Mouse (Mus musculus) embryo, embryonic 11 days (tissue): ENCODE results near the gene Vwa8.
"Not testable (repeated sequence)": the region's sequence is repeated elsewhere in the genome, so short reads cannot be mapped to it uniquely, and the experiment has no call there.

Experiments used
- DNase-seq: peaks from one replicate; pipeline ENCODE4 v3.0.0-alpha.2; 2015

Vwa8 gene

DNA sequence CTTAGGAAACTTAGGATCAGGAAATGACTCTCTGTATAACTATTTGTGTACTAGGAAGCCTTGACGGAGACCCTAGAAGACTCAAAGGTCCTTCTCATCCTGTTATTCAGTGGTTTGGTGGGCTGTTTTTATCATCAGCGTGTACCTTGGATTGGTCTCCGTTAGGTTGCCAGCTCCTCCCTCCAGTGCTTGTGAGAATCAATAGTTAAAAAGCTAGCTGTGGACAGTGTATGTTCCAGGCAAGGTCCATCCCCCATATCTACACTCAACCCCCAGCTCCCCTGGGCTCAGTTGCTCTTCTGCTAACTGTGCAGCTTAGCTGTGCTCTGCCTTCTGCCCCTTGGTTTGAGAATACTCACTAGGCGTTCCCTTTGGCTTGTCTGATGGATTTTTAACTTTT lies 143.6 kb downstream of the Vwa8 start:
- no peak for DNase-seq

DNA sequence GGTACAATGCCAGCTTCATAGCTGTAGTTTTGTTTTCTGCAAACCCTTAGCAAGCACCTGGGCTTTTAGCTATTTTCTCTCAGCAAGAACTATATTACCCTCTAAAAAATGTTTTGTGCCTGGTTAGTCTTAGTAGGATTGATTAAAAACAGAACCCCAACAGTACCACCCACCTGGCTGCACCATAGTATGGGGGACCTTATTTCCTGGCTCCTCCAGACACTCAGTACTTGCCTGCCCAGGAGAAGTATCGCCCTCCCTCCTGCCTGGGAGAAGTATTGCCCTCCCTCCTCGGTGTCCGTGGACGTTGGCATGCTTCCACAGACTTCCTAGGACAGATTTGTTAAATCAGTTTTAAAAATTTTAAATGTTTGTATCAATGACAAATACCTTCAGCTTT lies 144.7 kb downstream of the Vwa8 start:
- no peak for DNase-seq

DNA sequence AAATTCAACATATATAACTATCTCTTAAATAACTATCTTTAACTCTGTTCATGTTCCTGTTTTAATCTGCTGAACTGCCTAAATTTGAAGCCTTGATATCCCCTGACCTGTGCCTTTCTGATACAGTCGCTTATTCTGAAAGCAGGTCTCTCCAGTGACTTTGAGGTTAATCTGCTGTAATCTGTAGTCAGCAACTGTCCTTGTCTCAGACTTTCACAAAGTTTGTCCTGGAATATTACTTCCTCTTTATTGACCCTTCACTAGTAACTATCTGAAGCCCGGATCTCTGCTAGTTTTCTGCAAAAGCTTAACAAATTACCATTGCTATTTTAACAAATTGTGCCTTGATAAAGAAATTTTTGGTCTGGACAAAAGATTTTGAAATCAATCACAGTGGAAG lies 147.5 kb downstream of the Vwa8 start:
- DNase-seq, result no peak

DNA sequence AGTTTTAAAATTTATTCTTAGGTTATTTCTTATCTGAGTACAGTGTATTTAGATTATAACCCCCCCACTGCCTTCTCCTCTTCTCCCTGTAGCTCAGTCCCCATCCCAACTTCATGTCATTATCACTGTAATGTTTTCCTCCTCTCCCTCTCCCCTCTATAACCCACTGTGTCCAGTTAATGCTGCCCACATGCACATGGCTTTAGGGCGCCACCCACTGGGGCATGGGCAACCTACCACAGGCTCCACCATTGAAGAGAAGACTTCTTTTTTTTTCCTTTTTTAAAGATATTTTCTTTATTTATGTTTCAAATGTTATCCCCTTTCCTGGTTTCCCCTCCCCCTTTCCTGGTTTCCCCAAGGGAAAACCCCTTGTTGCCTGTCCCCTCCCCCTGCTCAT lies 154.7 kb downstream of the Vwa8 start:
- DNase-seq, result peak; percentile 45

DNA sequence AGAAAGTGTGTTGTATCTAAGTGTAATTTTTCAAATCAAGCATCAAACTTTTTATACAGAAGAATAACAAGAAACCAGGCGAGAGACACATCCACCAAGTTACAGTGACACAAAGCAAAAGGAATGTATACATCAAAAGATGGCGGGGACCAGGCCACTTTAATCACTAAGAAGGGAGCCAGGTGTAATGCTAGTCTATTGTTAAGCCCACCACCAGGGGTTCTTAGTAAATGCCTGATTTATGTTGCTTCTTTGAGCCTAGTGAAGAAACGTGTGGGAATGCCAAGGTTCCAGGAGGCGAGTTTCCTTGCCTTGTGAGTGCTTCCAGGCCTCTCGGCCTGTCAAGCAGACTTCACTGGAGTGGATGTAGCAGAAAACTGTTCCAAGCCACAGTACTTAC lies 168.9 kb downstream of the Vwa8 start:
- DNase-seq, result not testable (repeated sequence)

DNA sequence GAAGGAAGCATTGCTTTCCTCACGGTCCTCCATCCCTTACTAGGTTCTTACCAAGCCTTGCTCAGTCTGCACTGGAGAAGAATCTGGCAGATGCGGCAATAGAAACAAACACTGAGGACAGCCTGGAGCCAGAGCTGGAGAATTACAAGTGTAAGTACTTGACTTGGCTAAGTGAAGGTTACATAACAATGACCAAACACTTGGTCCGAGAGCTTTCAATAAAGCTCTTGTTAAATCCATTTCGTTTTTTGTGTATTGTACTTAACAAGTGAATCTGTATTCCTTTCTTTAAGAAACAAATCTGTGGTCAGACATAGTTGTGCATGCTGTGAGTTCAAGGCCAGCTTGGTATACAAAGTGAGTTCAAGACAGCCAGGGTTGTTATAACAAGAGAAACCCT lies 169.7 kb downstream of the Vwa8 start:
- DNase-seq, result no peak

DNA sequence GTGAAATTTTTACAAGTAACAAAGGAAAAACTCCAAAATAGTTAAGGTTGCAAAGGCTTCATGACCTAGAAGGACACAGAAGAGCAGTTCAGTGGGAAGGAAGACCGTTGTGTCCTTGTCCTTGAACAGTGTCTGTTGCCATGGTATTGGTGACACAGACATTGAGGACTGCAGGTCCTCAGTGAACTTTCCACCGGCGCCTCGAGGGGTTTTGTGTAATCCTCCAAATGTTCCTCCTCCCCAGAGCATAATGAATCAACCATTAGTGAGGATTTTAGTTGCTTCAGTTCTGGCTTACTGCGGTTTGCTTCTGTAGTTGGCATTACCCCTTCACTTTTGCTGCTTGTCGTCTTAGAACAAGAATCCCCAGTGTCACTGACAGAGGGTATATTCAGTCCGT lies 172.9 kb downstream of the Vwa8 start:
- peak; percentile 39 for DNase-seq

DNA sequence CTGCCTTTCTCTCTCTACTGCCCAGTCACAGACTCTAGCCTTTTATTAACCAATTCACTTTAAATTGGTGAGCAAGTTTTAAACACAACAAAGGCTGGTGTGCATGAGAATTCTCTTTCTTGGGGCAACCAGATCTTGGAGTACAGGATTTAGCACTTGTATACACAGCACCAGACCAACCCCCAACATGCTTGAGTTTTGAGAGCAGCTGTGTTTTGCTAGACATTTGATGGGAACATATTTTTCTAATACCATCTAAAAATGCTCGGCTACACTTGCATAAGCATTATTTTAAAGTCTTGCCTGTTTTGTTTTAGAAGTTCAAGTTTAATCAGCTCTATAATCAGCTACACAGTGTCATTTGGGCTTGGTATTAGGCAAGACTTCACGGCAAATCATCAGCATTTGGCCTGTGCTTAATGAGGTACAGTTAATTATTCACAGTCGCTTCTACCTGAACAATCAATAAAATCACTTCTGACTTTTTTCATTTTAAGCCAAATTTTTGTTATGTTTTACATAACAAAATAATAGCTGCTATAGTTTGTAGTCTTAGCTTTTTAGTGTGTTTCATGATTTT lies 180.2 kb downstream of the Vwa8 start:
- no peak for DNase-seq

DNA sequence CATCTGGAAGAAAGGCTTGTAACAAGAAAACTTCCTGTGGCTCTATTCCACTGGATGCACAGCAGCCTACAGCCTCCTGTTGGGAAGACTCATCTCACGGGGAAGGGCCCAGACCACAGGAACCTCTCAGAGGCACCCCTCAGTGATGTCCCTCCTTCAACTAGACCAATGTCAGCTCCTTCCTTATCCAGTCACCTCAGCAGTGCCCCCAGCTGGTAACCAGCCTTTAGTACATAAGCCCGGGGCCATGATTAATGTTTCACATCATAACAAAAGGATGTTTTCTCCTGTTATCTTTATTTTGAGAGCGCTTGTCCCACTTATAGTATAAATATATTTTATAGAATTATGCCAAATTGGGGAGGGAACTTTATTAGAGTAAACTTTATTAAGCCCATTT lies 181.9 kb downstream of the Vwa8 start:
- DNase-seq, result no peak

DNA sequence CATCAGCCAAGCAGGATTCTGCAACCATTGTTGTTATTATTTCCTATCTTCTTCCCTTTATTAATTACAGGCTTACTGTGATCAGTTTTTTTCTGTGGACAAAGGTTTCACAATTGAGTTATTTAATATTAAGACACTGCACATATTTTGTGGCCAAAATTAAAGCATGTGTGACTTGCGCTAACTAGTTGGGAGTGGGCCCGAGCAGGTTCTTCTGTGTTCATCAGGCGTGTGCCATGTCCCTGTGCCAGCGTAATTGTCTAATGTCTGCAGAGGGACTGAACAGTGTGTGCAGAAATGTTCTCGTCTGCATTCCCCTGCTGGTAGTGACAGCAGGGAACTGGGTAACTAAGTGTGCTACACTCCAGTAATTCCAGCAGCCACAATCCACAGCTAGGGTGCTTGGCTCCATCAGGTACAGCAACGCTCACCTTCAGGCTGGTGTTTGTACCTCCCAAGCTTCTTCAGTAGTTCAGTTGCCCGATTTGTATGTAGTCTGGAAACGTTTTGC lies 182.4 kb downstream of the Vwa8 start:
- no peak for DNase-seq

DNA sequence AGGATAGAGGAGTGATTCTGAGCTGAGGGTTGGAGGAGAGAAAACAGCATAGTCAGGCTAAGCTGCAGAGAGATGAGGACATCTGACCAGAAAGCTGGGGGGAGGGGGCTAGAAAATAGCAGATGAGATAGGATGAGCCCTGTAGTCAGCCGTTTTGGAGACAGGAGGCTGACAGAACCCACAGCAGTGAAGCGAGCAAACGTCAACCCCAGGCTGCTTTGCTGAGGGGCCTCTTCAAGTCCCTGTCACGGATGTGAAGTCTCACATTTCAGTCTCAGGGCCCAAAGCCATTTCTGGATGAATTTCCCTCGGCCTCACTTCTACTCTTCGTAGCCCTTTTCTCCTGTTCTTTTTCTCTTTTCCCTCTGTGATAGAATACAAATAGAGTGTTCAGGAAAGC lies 184.5 kb downstream of the Vwa8 start:
- DNase-seq, result no peak

DNA sequence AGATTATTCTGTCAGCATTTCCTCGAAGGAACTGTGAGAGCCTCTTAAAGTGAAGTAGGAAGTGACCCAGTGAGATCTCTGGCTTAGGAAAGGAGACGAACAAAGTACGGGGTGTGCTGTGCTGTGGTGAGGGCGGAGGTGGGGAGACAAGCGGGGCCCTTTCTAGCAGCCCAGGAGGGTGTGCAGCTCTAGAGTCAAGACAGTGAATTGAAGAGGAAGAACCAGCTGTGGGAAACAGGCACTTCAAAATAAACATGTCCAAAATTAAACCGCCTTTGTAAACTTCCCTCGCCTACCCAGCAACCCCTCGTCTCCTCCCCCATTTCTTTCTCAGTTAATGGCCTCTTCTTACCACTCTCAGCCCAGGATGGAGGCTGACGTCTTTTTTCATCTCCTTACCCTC lies 185.7 kb downstream of the Vwa8 start:
- DNase-seq, result no peak

DNA sequence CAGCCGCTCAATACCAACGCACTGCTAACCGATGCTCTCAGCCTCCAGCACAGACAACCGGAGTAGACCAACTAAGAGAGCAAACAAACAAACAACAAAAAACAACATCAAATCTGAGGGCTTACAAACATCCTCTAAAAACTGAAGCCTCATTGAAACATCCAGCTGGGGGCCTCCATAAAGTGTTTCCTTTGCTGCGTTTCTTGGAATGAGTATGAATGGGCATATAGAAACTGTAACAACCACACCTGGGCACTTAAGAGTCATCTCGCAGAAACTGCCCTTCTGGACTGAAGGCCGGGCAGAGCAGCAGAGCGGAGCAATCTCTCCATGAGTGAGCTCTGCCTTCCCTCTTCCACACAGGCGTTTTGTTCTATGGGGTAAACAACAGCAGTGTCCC lies 186.7 kb downstream of the Vwa8 start:
- DNase-seq, result no peak

DNA sequence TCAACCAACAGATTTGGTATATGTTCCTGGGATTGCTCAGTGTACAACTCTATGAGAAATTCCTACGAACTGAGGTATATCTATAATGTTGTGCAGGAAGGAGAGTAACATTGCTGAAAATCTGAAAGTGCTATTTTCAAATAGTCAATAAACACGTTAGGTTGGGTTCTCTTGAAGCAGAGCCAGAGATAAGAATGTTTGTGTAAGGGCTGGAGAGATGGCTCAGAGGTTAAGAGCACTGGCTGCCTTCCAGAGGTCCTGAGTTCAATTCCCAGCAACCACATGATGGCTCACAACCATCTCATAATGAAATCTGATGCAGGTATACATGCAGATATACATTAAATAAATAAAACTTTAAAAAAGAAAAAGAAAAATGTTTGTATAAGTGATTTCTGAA lies 198.3 kb downstream of the Vwa8 start:
- DNase-seq, result no peak

DNA sequence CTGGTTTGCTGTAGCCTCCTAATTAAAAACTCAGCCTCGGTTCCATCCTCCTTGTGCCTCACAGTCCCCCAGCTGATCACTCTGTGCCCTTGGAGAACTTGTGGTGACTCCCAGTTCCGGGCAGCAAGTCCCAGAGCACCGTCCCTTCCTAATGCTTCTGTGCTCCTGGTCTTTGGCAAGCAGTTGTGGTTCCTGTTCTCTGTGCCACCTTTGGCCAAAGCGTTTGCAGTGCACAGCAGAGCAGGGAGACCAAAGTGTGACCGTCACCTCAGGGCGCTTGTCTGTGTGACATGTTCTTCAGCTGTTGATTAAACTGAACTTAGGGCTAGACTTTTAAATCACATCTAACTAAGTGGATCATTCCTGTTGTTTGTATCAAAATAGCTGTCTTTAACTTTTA lies 199.1 kb downstream of the Vwa8 start:
- no peak for DNase-seq

DNA sequence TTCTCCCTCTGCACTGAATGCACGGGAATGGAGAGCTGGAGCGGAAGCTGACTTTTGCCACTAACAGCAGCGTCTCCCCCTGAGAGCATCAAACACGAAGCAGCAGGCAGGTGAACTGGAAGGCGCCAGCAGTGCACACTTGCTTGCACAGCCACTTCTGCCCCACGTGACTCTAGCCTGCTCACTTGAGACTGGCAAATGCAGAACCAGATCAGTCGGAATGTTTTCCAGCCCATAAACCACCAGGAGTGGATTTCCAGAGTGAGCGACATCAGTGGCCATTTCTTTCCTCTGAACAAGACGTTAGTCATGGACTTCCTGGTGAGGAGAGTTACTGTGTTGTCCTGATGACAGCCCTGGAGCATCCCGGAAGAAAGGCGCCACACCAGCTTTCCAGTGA lies 200.7 kb downstream of the Vwa8 start:
- no peak for DNase-seq

DNA sequence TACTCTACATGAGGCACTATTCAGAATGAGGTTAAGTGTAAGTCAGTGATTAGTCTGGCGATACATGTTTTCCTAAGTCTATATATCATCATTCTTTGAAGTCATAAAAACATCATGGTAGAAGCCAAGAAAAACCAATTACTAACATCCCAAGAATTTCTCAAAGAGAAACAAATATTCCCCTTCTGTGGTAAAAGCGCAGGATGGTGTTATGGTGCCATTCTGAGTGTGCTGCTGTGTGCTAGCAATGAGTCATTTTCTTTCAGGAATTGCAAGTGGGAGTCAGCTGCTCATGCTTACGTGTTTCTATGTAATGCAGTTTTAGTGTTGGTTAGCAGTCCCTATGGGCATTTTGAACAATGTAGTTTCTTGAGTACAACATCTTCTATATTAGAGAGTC lies 216.8 kb downstream of the Vwa8 start:
- DNase-seq, result no peak

DNA sequence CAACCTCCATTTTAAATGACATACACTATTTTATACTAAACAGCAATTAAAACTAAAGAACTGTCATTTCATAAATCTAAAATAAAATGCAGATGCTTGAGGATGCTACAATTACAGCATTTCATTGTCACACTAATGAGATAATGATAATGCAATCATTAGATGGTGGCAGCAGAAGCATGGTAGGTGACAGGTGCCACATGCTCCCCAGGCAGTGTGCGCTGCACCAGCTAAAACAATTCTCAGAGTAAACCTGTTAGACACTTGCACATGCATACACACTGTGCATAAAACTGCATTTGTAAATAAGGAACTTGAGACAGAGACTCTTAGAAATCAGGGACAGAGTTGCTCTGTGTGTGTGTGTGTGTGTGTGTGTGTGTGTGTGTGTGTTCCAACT lies 220.7 kb downstream of the Vwa8 start:
- DNase-seq, result no peak

DNA sequence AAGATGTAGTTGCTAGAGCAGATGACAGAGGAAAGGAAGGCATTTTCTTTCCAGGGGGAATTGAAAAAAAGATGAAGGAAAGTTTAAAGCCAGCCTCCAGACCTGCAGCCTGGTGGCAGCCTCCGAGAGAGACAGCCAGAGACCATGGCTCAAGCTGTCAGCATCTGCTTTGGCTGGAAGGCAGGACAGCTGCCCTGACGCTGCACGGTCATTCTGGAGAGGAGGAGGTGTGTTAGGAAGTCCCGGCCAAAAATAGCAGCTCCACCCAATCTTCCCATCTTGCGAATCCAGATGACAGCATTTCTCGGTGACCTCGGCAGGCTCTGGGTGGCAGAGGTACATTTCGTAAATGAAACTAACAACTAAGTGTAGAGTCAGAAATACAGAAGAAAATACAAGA lies 225.9 kb downstream of the Vwa8 start:
- DNase-seq, result no peak

DNA sequence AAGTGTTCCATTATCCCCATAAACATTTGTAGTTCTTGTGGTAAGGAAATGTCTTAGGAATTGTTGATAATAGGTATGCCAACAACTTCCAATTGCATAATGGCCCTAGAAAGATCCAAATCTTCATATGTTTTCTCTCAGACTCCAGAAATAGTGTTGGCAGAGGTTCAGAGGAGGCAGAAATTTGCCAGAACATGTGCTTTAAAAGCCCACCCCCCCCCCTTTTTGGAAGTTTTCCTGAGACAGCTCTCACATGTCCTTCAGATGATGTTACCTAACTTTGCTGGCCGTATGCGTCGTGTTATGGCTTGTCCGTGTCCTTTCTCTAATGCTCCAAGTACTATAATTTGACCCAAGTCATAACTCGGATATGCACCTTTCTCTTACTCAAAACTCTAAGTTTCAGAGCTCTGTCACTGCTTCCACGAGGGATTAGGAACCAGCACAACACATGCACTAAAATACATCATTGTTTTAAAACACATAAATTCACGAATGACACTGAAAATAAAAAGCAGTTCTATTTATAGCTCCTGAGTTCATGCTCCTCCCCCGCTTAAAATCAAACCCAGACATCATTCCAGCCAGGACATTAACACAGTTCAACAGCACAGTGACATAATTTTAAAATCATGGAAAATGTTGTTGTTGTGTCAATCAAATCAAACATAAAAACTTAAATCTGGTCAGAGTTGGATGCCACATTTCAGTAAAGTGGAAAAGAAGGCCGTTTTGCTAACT lies 227.9 kb downstream of the Vwa8 start:
- DNase-seq, result no peak

DNA sequence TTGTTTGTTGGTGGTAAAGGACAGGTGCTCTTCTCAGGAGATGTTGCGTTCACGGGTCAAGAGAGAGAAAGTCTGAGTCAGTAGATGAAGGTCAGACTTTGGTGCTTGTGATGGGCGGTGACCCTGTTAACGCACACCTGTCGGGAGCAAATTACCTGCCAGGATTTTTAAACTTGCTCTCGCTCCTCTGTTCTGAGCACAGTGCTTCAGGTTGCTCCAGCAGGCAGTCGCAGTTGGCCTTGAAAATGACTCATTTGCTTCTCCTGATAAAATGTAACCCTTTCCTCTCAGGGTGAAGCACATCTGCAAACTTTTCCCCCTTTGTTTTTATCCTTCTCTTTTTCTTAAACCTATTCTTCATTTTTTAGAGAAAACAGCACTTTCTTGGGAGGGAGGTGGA lies 234.7 kb downstream of the Vwa8 start:
- no peak for DNase-seq

DNA sequence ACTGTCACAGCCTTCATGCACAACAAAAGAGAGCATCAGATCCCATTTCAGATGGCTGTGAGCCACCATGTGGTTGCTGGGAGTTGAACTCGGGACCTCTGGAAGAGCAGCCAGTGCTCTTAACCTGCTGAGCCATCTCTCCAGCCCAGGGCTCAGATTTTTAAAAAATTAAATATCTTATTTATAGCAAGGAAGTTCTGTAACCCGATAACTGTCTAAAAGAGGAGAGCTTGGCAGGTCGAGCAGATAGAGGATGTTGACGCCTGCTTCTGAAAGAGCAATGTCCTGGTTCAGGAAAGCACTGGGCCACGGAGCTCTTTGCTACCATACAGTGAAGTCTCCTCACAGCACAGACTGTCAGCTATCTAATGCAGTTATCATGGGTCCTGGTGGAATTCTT lies 237.2 kb downstream of the Vwa8 start:
- no peak for DNase-seq

DNA sequence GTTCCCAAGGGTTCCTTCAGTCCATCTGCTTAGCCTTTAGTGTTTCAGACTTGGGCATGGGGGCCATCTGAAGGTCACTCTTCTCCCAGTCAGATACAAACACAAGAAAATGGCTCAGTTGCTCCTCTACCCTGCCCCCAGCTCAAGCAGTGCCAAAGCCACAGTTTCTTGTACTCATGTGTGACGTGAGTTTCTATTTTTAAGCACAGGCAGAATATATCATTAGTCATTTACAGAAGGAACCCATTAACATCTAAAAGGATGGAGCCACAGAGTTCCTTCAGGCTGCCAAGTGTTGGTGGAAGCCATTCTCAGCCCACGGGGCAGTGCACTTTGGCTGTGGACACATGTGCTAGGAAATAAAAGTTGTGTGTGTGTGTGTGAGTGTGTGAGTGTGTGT lies 240.6 kb downstream of the Vwa8 start:
- DNase-seq, result peak; percentile 29

DNA sequence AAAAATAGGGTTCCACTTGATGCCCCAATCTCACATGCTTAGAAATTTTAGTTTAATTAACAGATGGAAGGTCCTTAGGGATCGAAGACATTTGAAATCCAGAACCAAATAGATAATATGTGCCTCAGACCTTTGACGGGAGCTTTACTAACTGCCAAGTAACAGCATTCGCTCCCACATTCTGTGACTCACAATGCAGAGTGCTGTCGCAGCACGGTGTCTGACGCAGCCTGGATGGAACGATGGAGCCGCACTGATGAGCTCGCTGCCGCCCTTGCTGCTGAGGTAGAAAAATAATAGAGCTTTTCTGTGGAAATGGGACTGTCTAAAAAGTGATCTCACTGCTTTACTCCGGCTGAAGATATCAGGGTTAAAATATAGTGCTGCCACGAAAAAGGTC lies 248.3 kb downstream of the Vwa8 start:
- no peak for DNase-seq
